Comparison of ENCODE assay signal across 10 mouse cellular contexts in the genomic region with DNA sequence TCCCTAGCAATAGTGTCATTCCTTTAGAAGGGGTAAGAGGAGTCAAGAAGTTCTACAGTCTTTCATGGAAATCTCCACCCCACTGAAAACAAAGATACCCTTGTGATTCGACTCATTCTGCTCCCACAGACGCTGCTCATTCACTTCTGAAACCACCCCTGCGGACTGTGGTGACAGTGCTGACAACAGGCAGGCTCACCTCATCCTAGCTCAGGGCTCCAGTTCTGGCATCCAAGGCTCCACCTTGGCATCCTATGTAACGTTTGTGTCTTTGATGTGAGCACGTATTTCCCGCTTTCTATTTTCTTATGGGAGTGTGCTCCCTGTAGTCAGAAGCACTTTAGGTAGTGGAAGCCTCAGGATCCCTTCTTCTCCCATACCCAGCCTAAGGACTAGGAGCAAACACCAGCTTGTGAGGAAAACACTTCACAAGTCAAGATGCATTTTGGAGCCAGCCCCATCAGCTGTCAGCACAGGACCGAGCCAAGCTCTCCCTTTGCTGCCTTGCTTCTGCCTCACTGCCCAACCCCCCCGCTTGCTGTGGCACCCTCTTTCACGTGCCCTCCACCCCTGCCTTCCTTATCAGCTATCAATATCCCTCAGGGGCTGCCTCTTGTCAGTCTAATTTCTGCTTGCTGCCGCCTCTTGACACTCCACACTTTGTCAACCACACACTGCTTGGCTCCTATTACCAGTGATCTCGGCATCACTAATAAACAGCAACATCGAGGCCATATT.
A peak's percentile ranks its signal among the peaks of the same experiment; 100 is the strongest.
DNase-seq lines count a peak whose midpoint lies in the region; ATAC-seq and TF ChIP-seq lines count a peak whose summit lies in the region.
"Had no signal": no experiment of that assay in that cellular context is flagged by ENCODE, and none has a peak within 500 bp of the region (broad histone marks: within the 10 kb centered on the region; RNA-seq: fewer than 3 reads in every experiment).

No protein-coding gene starts in this region.

- 21% methylated on average over 12 of the region's 12 CpGs for WGBS in heart, embryonic 15.5 days
- 38% methylated on average over 12 of the region's 12 CpGs for WGBS in embryonic facial prominence, embryonic 12.5 days
- WGBS in hindbrain, embryonic 14.5 days: 40% methylated on average over 12 of the region's 12 CpGs

- DNase-seq in heart, postnatal 36 days: no peak
- DNase-seq in brain, embryonic 14.5 days (ENCODE audit: low read depth): peak; percentile 81
- no peak for DNase-seq in hindbrain, embryonic 14.5 days (ENCODE audit: low spot score)
- DNase-seq in gastrocnemius, postnatal 36 days: no peak
- no peak for DNase-seq in gastrocnemius, adult 2 months
- DNase-seq in kidney, adult 18-20 months: no peak
- DNase-seq: thymus, postnatal 14 days had no signal

- TF ChIP-seq POLR2A in brain, embryonic 14.5 days (IDR thresholded peaks at IDR 0.05; ENCODE audit: borderline replicate concordance, extremely low read depth, insufficient read depth, insufficient read length, poor library complexity, severe bottlenecking): no peak

- H3K27ac ChIP-seq in heart, embryonic 15.5 days: no peak overlapping the region
- H3K27ac ChIP-seq in embryonic facial prominence, embryonic 12.5 days: 0 out of 2 replicates have a peak overlapping the region, but pooled peaks have one; percentile 7
- H3K27ac ChIP-seq in hindbrain, embryonic 14.5 days: peak overlapping the region; percentile 62; the same call in 1 of the 2 replicates
- H3K27ac ChIP-seq in gastrocnemius, adult 2 months: no peak overlapping the region
- H3K27ac ChIP-seq: intestine, embryonic 15.5 days had no signal

- peaks cover 16% of the 10 kb centered on the region for H3K4me1 ChIP-seq in heart, embryonic 15.5 days (replicated peaks)
- peaks cover 24% of the 10 kb centered on the region for H3K4me1 ChIP-seq in embryonic facial prominence, embryonic 12.5 days
- H3K4me1 ChIP-seq in hindbrain, embryonic 14.5 days (replicated peaks; ENCODE audit: control insufficient read depth, insufficient read depth, low read length): peaks cover 19% of the 10 kb centered on the region
- H3K4me1 ChIP-seq: intestine, embryonic 15.5 days had no signal

- H3K4me3 ChIP-seq in heart, embryonic 15.5 days: no peak overlapping the region
- H3K4me3 ChIP-seq in embryonic facial prominence, embryonic 12.5 days: no peak overlapping the region
- no peak overlapping the region for H3K4me3 ChIP-seq in hindbrain, embryonic 14.5 days (replicated peaks; ENCODE audit: low read length)
- H3K4me3 ChIP-seq in gastrocnemius, adult 2 months: no peak overlapping the region
- H3K4me3 ChIP-seq: intestine, embryonic 15.5 days had no signal

- intact Hi-C loops in heart, postnatal 36 days (cut with DNase I): no loop called here
- intact Hi-C loops in gastrocnemius, postnatal 36 days (cut with DNase I): no loop called here
- intact Hi-C loops in gastrocnemius, adult 2 months (cut with DNase I): no loop called here

- H3K4me2 ChIP-seq in heart, embryonic 15.5 days: peak overlapping the region; percentile 21
- no peak overlapping the region for H3K4me2 ChIP-seq in embryonic facial prominence, embryonic 12.5 days (replicated peaks)
- H3K4me2 ChIP-seq in hindbrain, embryonic 14.5 days (replicated peaks): no peak overlapping the region
- H3K4me2 ChIP-seq: intestine, embryonic 15.5 days had no signal

- peaks cover 5% of the 10 kb centered on the region; the same call in 1 of the 2 replicates for H3K27me3 ChIP-seq in heart, embryonic 15.5 days
- H3K27me3 ChIP-seq in embryonic facial prominence, embryonic 12.5 days: no peaks in the 10 kb centered on the region
- H3K27me3 ChIP-seq in hindbrain, embryonic 14.5 days (ENCODE audit: control insufficient read depth, insufficient read depth, low read length): no peaks in the 10 kb centered on the region
- H3K27me3 ChIP-seq: intestine, embryonic 15.5 days had no signal

- no peaks in the 10 kb centered on the region for H3K9me3 ChIP-seq in heart, embryonic 15.5 days (replicated peaks)
- no peaks in the 10 kb centered on the region for H3K9me3 ChIP-seq in embryonic facial prominence, embryonic 12.5 days
- H3K9me3 ChIP-seq in hindbrain, embryonic 14.5 days (ENCODE audit: control insufficient read depth, low read length): no peaks in the 10 kb centered on the region
- H3K9me3 ChIP-seq: intestine, embryonic 15.5 days had no signal

- H3K9ac ChIP-seq in heart, embryonic 15.5 days: no peak overlapping the region
- H3K9ac ChIP-seq in embryonic facial prominence, embryonic 12.5 days: no peak overlapping the region
- H3K9ac ChIP-seq in hindbrain, embryonic 14.5 days: no peak overlapping the region
- H3K9ac ChIP-seq: intestine, embryonic 15.5 days had no signal

- no peaks in the 10 kb centered on the region for H3K36me3 ChIP-seq in heart, embryonic 15.5 days
- no peaks in the 10 kb centered on the region for H3K36me3 ChIP-seq in embryonic facial prominence, embryonic 12.5 days
- H3K36me3 ChIP-seq in hindbrain, embryonic 14.5 days (replicated peaks; ENCODE audit: control insufficient read depth, insufficient read depth): no peaks in the 10 kb centered on the region
- H3K36me3 ChIP-seq: intestine, embryonic 15.5 days had no signal

- ATAC-seq in heart, embryonic 15.5 days (replicated peaks; ENCODE audit: insufficient number of reproducible peaks, insufficient read depth, low FRiP score, low read depth): peak; percentile 76
- ATAC-seq in embryonic facial prominence, embryonic 12.5 days (ENCODE audit: insufficient number of reproducible peaks, insufficient read depth, low FRiP score, low TSS enrichment): no peak
- peak; percentile 35; the same call in 1 of the 2 replicates for ATAC-seq in hindbrain, embryonic 14.5 days (ENCODE audit: low FRiP score)
- ATAC-seq: intestine, embryonic 15.5 days had no signal

- no peak for TF ChIP-seq CTCF in brain, embryonic 14.5 days (IDR thresholded peaks at IDR 0.05; ENCODE audit: borderline replicate concordance, extremely low read depth, insufficient read depth, insufficient read length)
- no peak for TF ChIP-seq CTCF in gastrocnemius, adult 2 months (IDR thresholded peaks at IDR 0.05)

Comparison
In these comparisons a context has a peak if more than half of its experiments do, and no peak if none do; other contexts are left out.
1. H3K27ac ChIP-seq: peak in embryonic facial prominence, embryonic 12.5 days (single experiment) and hindbrain, embryonic 14.5 days (single experiment); none in heart, embryonic 15.5 days (single experiment) and gastrocnemius, adult 2 months (single experiment).